Comparison of ENCODE assay signal across 25 mouse cellular contexts in the genomic region with DNA sequence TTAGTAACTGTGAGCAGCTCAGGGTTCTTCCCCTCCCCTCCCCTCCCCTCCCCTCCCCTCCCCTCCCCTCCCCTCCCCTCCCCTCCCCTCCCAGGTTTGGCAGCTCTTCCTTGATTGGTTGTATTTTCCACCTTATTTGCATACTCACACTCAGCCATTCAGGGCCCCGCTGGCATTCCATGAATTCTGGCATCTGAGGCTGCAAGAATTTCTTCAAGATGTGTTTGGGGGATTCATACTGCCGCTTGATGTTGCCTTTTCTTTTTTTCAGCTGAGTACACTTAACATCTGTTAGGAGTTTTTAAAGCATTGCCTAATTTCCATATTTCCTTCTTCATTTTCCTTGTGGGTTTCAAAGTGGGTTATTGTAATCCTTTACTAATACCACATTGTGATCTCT. TPM values are rescaled to one million over a fixed set of nuclear protein-coding genes. Genes with fewer than 3 reads are reported as not detected.
DNase-seq lines count a peak whose midpoint lies in the region; ATAC-seq and TF ChIP-seq lines count a peak whose summit lies in the region.
"Had no signal": no experiment of that assay in that cellular context is flagged by ENCODE, and none has a peak within 500 bp of the region (broad histone marks: within the 10 kb centered on the region; RNA-seq: fewer than 3 reads in every experiment).

No protein-coding gene starts in this region.

- H3K4me2 ChIP-seq in forebrain, embryonic 14.5 days (ENCODE audit: low read length) = no peak overlapping the region
- no peak overlapping the region for H3K4me2 ChIP-seq in forebrain, embryonic 12.5 days
- no peak overlapping the region for H3K4me2 ChIP-seq in lung, postnatal 0 days (replicated peaks; ENCODE audit: low read depth, low read length)
- H3K4me2 ChIP-seq in embryonic facial prominence, embryonic 14.5 days (ENCODE audit: low read depth, low read length) = no peak overlapping the region
- H3K4me2 ChIP-seq: embryonic facial prominence, embryonic 12.5 days; heart, embryonic 12.5 days; hindbrain, embryonic 12.5 days had no signal

- DNase-seq in forebrain, embryonic 14.5 days (ENCODE audit: low spot score) = peak; percentile 20
- peak; percentile 48 for DNase-seq in lung, postnatal 0 days (ENCODE audit: low spot score)
- DNase-seq in lung, postnatal 25 days (ENCODE audit: low spot score) = no peak
- DNase-seq in brain, embryonic 14.5 days (ENCODE audit: low read depth) = peak; percentile 34
- DNase-seq in embryonic facial prominence, embryonic 14.5 days (ENCODE audit: low spot score) = peak; percentile 85
- DNase-seq in right cerebral cortex, postnatal 4 days = no peak
- no peak for DNase-seq in kidney, adult 8-10 months
- DNase-seq: adrenal gland, postnatal 14 days; cerebellum, adult 2 months; cerebellum, postnatal 10 days; gastrocnemius, adult 2 months; gastrocnemius, postnatal 25 days; heart, postnatal 36 days had no signal

- H3K9ac ChIP-seq in forebrain, embryonic 14.5 days (ENCODE audit: low read length) = no peak overlapping the region
- no peak overlapping the region for H3K9ac ChIP-seq in forebrain, embryonic 12.5 days
- H3K9ac ChIP-seq in lung, postnatal 0 days (replicated peaks; ENCODE audit: low read depth) = no peak overlapping the region
- no peak overlapping the region for H3K9ac ChIP-seq in embryonic facial prominence, embryonic 14.5 days (ENCODE audit: low read depth, low read length)
- H3K9ac ChIP-seq: embryonic facial prominence, embryonic 12.5 days; heart, embryonic 12.5 days; hindbrain, embryonic 12.5 days had no signal

- no peak overlapping the region for H3K27ac ChIP-seq in forebrain, embryonic 14.5 days (ENCODE audit: low read depth, low read length)
- H3K27ac ChIP-seq in forebrain, embryonic 12.5 days = no peak overlapping the region
- H3K27ac ChIP-seq in lung, postnatal 0 days (ENCODE audit: low read length) = no peak overlapping the region
- 0 out of 2 replicates have a peak overlapping the region, but pooled peaks have one; percentile 71 for H3K27ac ChIP-seq in embryonic facial prominence, embryonic 14.5 days (replicated peaks; ENCODE audit: low read depth, low read length)
- H3K27ac ChIP-seq: forebrain, embryonic 10.5 days; gastrocnemius, adult 2 months; hindbrain, embryonic 12.5 days had no signal

- no peak for TF ChIP-seq EP300 in lung, postnatal 0 days (IDR thresholded peaks at IDR 0.05)

- H3K4me1 ChIP-seq in forebrain, embryonic 14.5 days (ENCODE audit: control insufficient read depth, insufficient read depth, low read length) = no peaks in the 10 kb centered on the region
- H3K4me1 ChIP-seq in forebrain, embryonic 12.5 days = peaks cover 5% of the 10 kb centered on the region; the same call in 1 of the 2 replicates
- H3K4me1 ChIP-seq in lung, postnatal 0 days (ENCODE audit: insufficient read depth, low read depth, low read length) = no peaks in the 10 kb centered on the region
- peaks cover 15% of the 10 kb centered on the region for H3K4me1 ChIP-seq in embryonic facial prominence, embryonic 14.5 days (ENCODE audit: control insufficient read depth, insufficient read depth, low read length)

- H3K36me3 ChIP-seq in forebrain, embryonic 14.5 days (ENCODE audit: control insufficient read depth, insufficient read depth, low read length) = peaks cover 3% of the 10 kb centered on the region
- H3K36me3 ChIP-seq in forebrain, embryonic 12.5 days (replicated peaks) = 0 out of 2 replicates have a peak, but pooled peaks cover 3% of the 10 kb centered on the region
- H3K36me3 ChIP-seq in lung, postnatal 0 days (ENCODE audit: insufficient read depth, low read length) = no peaks in the 10 kb centered on the region
- no peaks in the 10 kb centered on the region for H3K36me3 ChIP-seq in embryonic facial prominence, embryonic 14.5 days (ENCODE audit: control insufficient read depth, insufficient read depth, low read length)
- H3K36me3 ChIP-seq: embryonic facial prominence, embryonic 12.5 days; forebrain, embryonic 10.5 days; heart, embryonic 12.5 days; hindbrain, embryonic 12.5 days had no signal

- H3K4me3 ChIP-seq in forebrain, embryonic 14.5 days (ENCODE audit: low read depth, low read length) = no peak overlapping the region
- no peak overlapping the region for H3K4me3 ChIP-seq in forebrain, embryonic 12.5 days (replicated peaks)
- no peak overlapping the region for H3K4me3 ChIP-seq in lung, postnatal 0 days (ENCODE audit: low read depth, low read length)
- no peak overlapping the region for H3K4me3 ChIP-seq in embryonic facial prominence, embryonic 14.5 days (ENCODE audit: low read depth, low read length)
- H3K4me3 ChIP-seq: embryonic facial prominence, embryonic 12.5 days; erythroblast, embryonic 14.5 days; forebrain, embryonic 10.5 days; gastrocnemius, adult 2 months; heart, embryonic 12.5 days; hindbrain, embryonic 12.5 days had no signal

- WGBS in forebrain, embryonic 14.5 days = 70% methylated on average over 2 of the region's 2 CpGs
- WGBS in forebrain, embryonic 12.5 days = 68% methylated on average over 2 of the region's 2 CpGs
- WGBS in lung, postnatal 0 days = 62% methylated on average over 2 of the region's 2 CpGs
- 35% methylated on average over 1 of the region's 2 CpGs for WGBS in embryonic facial prominence, embryonic 14.5 days

- no peak for ATAC-seq in forebrain, embryonic 14.5 days
- ATAC-seq in forebrain, embryonic 12.5 days (ENCODE audit: low FRiP score) = no peak
- 0 out of 2 replicates have a peak, but pooled peaks have one; percentile 19 for ATAC-seq in lung, postnatal 0 days
- peak; percentile 55; the same call in 1 of the 2 replicates for ATAC-seq in embryonic facial prominence, embryonic 14.5 days (ENCODE audit: low read depth)
- ATAC-seq: activated CD4-positive, CD25-positive, alpha-beta regulatory T cell, adult 4 months; hindbrain, embryonic 16.5 days; inflammation-experienced regulatory T-cells, adult 6 months; intestine, postnatal 0 days; Patski had no signal

- no peaks in the 10 kb centered on the region for H3K9me3 ChIP-seq in forebrain, embryonic 14.5 days (replicated peaks; ENCODE audit: control insufficient read depth, low read length)
- no peaks in the 10 kb centered on the region for H3K9me3 ChIP-seq in forebrain, embryonic 12.5 days
- H3K9me3 ChIP-seq in lung, postnatal 0 days (ENCODE audit: low read length) = no peaks in the 10 kb centered on the region
- no peaks in the 10 kb centered on the region for H3K9me3 ChIP-seq in embryonic facial prominence, embryonic 14.5 days (ENCODE audit: control insufficient read depth, low read length)
- H3K9me3 ChIP-seq: embryonic facial prominence, embryonic 12.5 days; forebrain, embryonic 10.5 days; heart, embryonic 12.5 days; hindbrain, embryonic 12.5 days had no signal

- no peaks in the 10 kb centered on the region for H3K27me3 ChIP-seq in forebrain, embryonic 14.5 days (replicated peaks; ENCODE audit: control insufficient read depth, insufficient read depth, low read length)
- H3K27me3 ChIP-seq in forebrain, embryonic 12.5 days = no peaks in the 10 kb centered on the region
- no peaks in the 10 kb centered on the region for H3K27me3 ChIP-seq in lung, postnatal 0 days (replicated peaks; ENCODE audit: insufficient read depth, low read length)
- no peaks in the 10 kb centered on the region for H3K27me3 ChIP-seq in embryonic facial prominence, embryonic 14.5 days (replicated peaks; ENCODE audit: control insufficient read depth, insufficient read depth, low read length)
- H3K27me3 ChIP-seq: CH12.LX; embryonic facial prominence, embryonic 12.5 days; heart, embryonic 12.5 days; hindbrain, embryonic 12.5 days had no signal

- TF ChIP-seq POLR2A in brain, embryonic 14.5 days (IDR thresholded peaks at IDR 0.05; ENCODE audit: borderline replicate concordance, extremely low read depth, insufficient read depth, insufficient read length, poor library complexity, severe bottlenecking) = no peak

- TF ChIP-seq CTCF in lung, postnatal 0 days (IDR thresholded peaks at IDR 0.05) = no peak
- TF ChIP-seq CTCF in brain, embryonic 14.5 days (IDR thresholded peaks at IDR 0.05; ENCODE audit: borderline replicate concordance, extremely low read depth, insufficient read depth, insufficient read length) = no peak

RNA-seq across cellular contexts. Expression of a gene that starts 22.0 kb away (rescaled TPM):
- polyA plus RNA-seq in forebrain, embryonic 14.5 days (2014; fragmentation: Nextera tagmentation; extraction: Ambion mirVana) = 0.10 and 0.25 TPM in 2 replicates
- polyA plus RNA-seq in forebrain, embryonic 12.5 days (2016; fragmentation: Nextera tagmentation; extraction: Ambion mirVana) = 0.59 and 0.84 TPM in 2 replicates
- 0.35 and 0.41 TPM in 2 replicates for polyA plus RNA-seq in lung, postnatal 0 days (2015; fragmentation: Nextera tagmentation; extraction: Ambion mirVana)
- 0.59 and 0.83 TPM in 2 replicates for polyA plus RNA-seq in brain, embryonic 14.5 days (2012; rRNA removed)
- 1.8 and 2.1 TPM in 2 replicates for polyA plus RNA-seq in embryonic facial prominence, embryonic 14.5 days (2014; fragmentation: Nextera tagmentation; extraction: Ambion mirVana)
- polyA plus RNA-seq: erythroblast, embryonic 14.5 days; Patski had no signal

RNA-seq across cellular contexts. Expression of a gene that starts 47.0 kb away (rescaled TPM):
- 5.1 and 5.9 TPM in 2 replicates for polyA plus RNA-seq in forebrain, embryonic 14.5 days (2014; fragmentation: Nextera tagmentation; extraction: Ambion mirVana)
- polyA plus RNA-seq in forebrain, embryonic 12.5 days (2016; fragmentation: Nextera tagmentation; extraction: Ambion mirVana) = 1.1 and 1.7 TPM in 2 replicates
- polyA plus RNA-seq in lung, postnatal 0 days (2015; fragmentation: Nextera tagmentation; extraction: Ambion mirVana) = not detected in 2 replicates
- polyA plus RNA-seq in brain, embryonic 14.5 days (2012; rRNA removed) = 1.3 and 2.6 TPM in 2 replicates
- polyA plus RNA-seq in embryonic facial prominence, embryonic 14.5 days (2014; fragmentation: Nextera tagmentation; extraction: Ambion mirVana) = 0.20 and 0.45 TPM in 2 replicates
- polyA plus RNA-seq: erythroblast, embryonic 14.5 days had no signal

Comparison
In these comparisons a context has a peak if more than half of its experiments do, and no peak if none do; other contexts are left out.
1. DNase-seq: peak in forebrain, embryonic 14.5 days (single experiment), lung, postnatal 0 days (single experiment), brain, embryonic 14.5 days (single experiment) and embryonic facial prominence, embryonic 14.5 days (single experiment); none in lung, postnatal 25 days (single experiment), right cerebral cortex, postnatal 4 days (single experiment) and kidney, adult 8-10 months (0 of 2).
2. ATAC-seq: peak in lung, postnatal 0 days (single experiment) and embryonic facial prominence, embryonic 14.5 days (single experiment); none in forebrain, embryonic 14.5 days (single experiment) and forebrain, embryonic 12.5 days (single experiment).